Mouse (Mus musculus): Measurements from ENCODE around the gene Ttc39b.

GRCm38 (mm10) chr4:83225633-83226360, 98.3 kb downstream of the Ttc39b start:
- TF ChIP-seq POLR2A (IDR thresholded peaks at IDR 0.05; ENCODE audit: low read depth, low read length) (no peak), CTCF (IDR thresholded peaks at IDR 0.05; ENCODE audit: extremely low read depth, insufficient read depth, insufficient read length, insufficient replicate concordance) (no peak)

Measured in spleen, adult 2 months (tissue).